Mouse (Mus musculus) ovary, postnatal 14 days (tissue): Measurements from ENCODE around the gene Gpr15.

Source experiments
- DNase-seq: peaks from one replicate; pipeline ENCODE4 v3.0.0; 2022; ENCODE audit warnings: low spot score

The Gpr15 gene

DNA sequence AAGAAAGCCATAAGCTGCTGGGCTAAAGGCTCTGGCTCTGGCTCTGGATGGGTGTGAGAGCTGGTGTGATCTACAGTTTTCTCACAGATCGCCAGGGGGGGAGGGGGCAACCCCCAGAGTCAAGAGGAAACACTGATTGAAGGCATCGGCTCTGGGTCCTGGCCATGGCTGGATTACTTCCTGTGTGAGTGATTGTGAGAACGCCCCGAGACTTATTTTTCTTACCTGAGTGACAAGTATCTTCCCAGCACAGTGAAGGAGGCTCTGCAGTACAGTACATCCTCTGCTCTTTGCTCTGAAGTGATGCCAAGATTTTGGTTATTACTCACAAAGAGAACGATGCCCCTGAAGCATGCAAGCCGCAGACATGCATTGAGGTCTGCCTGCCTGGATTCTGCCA is 17.1 kb downstream of the Gpr15 start:
- no peak for DNase-seq

DNA sequence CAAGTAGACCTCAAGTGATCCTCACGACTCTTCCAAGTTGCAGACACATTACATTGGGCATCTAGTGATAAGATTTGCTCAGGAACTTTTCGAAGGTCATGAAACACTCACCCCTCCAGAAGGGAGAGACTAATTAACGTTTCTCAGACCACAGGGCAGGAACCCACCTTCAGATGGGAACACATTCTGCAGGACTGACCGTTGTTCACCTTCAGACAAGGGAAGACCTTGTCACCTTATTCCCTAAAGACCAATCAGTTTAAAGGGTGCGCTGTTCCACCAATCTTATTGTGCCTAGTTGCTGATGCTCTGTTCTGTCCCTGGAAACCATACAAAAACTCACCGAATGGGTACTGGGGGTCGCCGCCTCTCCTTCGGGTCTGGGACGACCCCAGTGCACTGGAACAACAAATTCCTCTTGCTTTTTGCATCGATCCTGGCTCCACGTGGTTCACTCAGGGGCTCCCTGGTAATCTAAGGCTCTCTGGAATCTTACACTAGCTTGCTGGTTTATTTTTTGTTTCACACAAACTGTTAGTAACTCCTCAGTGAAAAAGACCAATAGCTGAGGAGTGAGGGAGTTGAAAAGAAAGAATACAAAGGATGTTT is 17.9 kb downstream of the Gpr15 start:
- DNase-seq, result no peak

DNA sequence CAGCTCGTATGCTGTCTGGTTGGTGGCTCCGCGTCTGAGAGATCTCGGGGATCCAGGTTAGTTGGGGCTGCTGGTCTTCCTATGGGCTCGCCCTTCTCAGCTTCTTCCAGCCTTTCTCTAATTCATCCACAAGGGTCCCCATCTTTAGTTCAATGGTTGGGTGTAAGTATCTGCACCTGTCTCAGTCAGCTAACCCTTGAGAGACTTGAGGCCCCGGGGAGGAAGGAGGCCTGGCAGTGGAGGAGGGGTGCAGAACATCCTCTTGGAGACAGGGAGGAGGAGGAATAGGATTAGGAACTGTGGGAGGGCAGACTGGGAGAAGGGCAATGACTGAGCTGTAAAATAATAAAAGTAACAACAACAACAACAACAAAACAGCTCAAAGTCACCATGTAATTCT is 18.7 kb downstream of the Gpr15 start:
- no peak for DNase-seq

DNA sequence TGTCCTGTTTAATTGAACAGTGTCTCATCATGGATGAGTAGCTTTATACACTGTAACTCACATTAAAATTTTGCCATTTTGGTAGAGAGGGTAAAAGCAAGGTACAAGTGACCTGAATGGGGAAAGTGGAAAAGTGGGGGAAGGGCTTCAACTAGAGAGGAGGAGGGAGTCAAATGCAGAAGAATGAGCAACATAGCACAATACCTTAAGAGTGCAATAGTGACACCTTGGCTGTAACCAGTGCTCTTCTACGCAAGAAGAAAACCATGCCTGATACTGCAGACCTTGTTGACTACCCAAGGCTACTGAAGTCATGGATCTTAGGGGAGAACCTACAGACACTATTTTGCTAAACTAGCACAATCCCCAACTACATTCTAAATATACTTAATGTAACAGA is 21.6 kb downstream of the Gpr15 start:
- no peak for DNase-seq

DNA sequence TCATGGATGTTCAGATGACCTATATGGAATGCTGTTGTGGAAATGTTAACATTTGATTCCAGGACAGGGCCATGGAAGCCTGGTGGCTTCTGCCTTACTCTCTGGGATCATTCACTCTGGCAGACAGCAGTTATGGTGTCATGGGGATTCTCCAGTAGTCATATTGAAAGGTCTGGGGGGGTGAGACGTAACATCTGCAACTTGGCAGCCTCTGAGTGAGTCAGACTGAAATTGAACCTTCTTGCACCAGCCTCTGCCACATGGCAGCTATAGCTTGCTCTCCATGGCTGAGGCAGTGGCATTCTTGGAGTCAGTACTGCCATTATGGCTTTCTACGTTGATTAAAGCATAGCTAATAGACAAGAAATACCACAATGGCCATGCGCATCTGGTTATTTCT is 22.1 kb downstream of the Gpr15 start:
- DNase-seq, result no peak

DNA sequence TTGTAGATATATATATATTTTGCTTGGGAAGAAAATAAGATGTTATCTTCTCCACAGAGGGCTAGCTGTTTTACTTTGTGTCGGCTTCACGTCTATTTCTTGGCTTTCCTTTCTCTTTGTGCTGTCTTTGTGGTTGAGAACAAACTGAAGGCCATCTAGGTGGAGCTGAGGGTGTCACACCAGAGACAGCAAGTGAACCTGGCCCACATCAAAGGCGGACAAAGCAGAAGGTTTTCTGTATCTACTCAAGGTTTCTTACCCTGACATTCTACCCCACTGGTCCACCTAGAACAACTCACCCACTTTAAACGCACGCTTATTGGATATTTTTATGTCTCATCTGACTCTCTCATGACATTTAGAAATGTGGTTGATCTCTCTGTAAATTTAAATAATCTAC is 24.8 kb downstream of the Gpr15 start:
- no peak for DNase-seq

DNA sequence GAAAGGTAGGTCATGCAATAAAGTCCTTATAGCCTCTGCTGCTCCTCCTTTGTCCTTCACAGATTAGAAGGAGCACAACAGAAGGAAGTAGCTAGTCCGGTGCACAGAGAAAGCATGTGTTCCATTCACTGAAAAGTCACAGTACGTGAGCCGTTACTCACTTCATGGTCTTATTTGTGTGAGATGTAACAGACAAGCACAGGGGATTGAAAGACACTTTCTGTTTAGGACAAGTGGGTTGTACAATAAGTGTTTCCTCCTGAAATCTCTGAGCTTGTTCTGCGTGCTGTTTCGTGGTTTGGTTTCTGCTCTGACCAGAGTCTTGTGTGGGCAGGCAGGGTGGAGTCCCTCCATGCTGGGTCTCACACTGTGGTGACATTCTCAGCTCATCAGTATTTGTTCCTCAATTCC is 28.5 kb downstream of the Gpr15 start:
- no peak for DNase-seq

DNA sequence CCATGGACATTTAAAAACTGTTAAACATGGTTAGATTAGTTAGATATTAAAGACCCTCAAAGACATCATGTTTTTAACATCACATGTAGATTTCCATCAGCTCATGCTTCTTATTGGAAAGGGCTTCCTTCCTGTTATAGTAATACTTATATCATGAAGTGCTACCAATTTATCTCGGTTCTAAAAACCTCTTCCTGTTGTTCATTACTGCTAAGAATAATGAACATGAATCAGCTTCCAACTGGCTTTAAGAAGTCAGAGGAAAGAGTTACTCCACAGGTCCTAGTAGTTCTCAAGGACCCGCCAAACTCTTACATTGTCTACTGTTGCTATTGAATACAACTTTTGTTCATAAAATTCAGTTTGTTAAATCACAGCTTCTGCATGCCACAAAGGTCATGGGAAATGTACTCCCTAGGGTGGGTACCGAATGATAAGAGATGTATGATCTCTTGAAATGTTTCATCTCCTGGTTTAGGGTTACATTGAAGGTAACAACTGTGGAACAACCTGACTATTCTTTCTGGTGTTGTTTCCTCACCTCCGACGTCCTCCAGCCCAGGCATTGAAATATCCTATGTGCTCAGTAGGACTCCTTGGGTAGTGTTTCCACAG is 29.2 kb downstream of the Gpr15 start:
- DNase-seq, result no peak

DNA sequence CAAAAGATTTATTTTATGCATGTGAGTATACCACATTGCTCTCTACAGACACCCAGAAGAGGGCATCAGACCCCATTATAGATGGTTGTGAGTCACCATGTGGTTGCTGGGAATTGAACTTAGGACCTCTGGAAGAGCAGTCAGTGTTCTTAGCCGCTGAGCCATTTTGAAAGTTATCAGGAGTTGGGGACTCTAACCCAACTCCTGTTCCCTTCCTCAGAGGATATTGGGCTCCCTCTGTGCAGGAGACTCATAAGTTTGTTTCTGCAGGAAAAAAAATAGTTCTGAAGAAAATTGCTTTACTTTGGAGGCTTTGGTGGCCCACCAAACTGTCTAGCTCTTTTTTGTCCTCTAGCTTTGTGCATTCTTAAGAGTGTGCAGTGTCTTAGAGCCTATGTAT is 30.3 kb downstream of the Gpr15 start:
- no peak for DNase-seq

DNA sequence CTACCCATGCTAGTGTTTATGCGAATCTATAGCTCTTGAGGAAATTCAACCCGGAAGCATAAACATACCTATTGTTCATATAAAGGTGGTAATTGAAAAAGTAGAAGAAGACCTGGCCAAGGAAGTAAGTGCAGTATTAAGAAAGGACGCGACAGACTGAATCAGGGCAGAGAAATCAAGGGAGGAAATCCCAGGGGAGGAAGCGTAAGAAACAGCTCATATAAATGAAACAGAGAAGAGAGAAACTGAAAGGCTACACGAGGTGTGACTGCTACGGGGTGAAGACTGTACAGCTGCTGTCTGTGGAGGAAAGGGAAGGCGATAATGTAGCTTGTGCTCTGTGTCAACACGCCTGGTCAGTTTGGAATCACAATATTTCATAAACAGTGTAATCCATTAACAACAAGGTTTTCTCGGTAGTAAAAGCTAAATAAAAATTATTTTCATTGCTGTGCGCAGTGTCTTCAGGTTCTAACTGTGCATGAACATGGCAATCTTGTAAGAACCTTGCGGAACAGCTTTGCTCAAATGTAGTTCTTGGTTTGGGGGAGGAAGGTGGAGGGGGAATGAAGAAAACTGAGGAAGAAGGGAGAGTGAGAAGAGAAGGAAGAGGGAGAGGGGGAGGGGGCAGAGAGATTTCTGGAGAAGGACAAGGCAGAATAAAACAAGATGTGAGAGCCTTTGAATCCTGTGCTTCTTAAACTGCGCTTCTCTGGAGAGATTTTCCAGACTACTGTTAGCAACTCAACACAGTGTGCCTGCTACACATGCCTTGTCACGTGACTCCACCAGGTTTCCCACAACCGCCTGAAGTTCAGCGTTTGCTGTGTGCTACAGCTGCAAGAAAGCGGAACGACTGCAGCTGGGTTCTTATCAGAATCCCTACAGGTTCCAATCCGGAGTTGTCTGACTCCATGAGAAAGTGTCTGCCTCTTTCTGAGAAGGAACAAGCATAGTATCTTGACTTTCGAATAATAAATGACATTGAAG is 33.0 kb downstream of the Gpr15 start:
- DNase-seq, result no peak

DNA sequence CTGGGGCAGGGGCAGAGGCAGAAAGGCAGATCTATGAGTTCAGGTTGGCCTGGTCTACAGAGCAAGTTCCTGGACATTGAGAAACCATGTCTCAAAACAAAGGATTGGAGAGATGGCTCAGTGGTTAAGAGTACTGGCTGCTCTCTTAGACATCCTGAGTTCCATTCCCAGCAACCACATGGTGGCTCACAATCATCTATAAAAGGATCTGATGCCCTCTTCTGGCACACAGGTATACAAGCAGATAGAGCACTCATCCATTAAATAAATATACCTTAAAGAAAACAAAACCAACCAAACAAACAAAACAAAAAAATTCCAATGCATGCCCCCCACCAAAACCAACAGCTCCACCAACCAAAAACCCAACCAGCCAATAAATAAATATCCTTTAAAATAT is 34.3 kb downstream of the Gpr15 start:
- DNase-seq, result no peak

DNA sequence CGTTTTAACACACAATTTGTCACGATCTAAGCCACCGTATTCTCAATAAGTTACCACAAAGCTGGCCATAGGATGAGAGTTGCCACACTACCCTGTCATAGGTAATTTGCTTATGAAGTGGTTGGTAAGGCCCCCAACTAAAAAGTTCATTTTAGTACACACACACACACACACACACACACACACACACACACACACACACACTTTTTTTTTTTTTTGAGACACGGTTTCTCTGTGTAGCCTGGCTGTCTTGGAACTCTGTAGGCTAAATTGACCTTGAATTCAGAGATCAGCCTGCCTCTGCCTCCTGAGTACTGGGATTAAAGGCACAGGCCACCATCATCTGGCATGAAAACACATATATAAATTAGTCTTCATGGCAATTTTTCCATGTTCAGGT is 35.0 kb downstream of the Gpr15 start:
- no peak for DNase-seq

DNA sequence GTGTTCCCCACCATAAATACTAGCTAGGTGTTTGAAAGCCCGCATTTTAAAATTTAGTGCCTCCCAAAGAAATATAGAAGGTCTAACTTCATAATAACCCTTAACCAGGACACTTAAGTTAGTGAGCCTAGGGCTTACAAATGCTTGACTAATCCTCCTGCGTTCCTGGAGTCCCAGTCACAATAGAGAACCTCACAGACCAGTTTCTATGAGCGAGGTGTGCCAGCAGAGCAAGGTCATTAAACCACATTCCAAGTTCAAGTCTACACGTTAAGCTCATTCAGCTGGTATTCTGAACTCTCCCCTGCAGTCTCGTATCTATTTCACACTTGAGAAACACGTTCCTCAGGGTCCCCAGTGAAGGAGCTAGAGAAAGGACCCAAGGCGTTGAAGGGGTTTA is 36.0 kb downstream of the Gpr15 start:
- DNase-seq, result no peak

DNA sequence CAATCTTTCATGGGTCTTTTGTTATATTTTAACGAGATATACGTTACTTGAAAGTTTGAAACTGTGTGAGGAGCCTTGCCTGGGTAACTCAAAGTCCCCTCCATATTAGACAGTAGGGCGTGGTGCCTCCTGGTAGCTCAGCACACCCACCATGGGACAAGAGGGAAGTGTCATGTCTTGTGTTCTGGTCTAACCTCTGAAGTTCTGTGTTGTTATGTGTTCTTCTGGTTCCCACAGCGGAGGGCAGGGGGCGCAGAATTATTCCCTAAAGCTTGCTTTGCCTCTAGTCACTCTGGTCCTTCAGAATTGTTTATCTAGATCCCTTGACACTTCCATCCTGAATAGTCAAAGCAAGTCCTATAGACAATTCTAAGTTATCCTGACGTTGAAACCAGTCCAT is 36.8 kb downstream of the Gpr15 start:
- no peak for DNase-seq

DNA sequence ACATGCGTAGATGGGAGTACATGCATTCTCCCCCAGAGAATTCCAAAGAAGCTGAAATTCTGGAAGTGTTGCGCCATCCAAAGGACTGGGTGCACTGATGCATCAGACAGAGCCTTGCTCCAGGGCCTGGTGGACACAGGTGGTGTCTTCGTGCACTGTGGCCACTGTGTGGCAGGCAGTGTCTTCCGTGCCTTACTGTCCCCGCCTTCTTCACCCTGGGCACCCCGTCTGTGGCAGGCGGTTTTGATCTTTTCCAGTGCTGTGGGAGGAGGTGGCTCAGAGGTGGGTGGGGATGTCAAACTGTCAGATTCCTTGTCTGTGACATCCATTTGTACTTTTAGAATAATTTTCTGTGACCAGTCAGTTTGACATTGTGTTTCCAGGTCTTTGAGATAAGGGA is 40.2 kb downstream of the Gpr15 start:
- no peak for DNase-seq

DNA sequence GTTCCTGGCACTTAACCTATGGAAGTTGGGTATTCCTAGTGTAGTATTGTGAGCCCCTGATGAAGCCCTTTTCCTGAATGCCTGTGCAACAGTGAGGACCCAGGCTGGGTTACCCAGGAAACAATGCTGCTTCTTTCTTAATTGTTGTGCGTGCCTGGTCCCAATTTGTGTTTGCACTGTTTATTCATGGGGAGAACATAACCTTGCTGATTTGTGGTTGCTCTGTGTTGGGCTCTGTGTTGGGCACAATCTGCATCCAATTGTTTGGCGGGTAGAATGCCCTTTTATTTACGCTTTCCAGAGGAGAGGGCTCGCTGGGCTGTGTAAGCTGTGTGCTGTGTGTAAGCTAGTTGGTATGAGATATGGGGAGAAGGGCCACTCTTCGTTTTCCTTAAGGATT is 41.4 kb downstream of the Gpr15 start:
- DNase-seq, result no peak

DNA sequence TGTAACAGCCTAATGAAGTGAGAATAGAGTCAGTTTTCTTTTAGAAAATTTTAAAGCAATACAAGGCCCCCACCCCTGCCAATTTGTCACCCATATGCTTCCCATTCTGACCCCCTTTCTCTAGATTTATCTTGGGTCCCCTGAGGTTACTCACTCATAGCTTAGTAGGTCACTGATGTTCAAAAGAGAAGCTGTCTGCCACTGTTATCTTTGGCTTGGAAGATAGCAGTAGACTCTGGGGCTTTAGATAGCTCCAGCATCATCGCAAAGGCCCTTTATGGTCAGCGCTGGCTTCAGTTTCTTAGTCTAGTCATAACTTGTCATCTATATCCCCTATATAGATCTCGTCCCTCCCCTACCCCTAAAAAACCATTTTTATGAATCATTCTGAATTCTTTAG is 42.2 kb downstream of the Gpr15 start:
- no peak for DNase-seq

DNA sequence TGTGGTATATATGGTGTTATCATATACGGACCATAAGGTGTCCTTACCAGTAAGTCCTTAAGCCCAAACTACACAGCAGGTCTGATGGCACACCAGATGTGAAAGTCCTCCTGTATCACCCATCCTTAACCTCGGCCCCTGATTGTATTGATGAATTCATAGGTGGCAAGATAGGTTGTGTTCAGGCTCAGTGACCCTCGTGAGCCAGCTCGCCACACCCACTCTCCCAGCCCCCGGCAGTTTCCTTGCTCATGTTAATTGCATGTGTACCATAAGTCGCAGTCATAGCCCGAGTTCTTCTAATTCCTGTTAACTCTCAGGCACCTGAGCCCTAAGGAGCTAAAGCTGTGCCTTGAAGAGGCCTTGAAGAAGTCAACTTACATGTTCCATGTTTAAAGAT is 42.7 kb downstream of the Gpr15 start:
- no peak for DNase-seq

DNA sequence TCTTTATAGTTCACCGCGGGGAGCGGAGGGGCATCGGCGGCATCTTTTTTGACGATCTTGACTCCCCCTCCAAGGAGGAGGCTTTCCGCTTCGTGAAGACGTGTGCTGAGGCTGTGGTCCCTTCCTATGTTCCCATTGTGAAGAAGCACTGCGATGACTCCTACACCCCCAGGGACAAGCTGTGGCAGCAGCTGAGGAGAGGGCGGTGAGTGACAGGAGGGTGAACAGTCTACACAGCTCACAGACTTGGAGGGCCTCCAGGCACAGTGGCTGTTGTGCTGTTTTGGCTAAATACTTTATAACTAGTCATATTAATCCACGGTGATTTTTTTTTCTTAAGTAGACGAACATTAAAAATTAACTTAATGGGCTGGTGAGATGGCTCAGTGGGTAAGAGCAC is 43.6 kb downstream of the Gpr15 start:
- no peak for DNase-seq

DNA sequence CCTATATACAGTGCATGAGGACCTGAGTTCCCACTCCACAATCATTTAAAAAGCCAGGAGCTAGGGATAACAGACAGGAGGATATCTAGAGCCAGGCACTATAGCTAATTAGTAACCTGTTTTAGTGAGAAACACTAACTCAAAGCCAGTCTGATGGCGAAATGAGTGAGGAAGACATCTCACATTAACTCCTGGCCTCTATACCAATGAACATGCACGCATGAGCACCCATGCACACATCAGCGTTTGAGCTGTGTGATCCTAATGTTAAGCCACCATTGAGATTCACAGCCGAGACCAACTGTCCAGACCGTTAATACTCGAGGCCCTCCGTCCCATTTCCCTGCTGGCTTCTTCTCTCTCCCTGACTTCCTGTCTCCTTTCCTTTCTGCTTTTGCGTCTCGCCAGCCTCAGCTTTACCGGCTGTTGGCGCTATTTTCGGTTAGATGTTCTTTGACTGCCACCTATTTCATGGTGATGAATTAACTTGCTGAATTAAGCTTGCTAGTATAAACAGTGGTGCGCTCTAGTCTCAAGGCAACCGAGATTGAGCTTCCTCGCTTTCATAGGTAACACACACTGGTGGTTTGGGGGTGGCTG is 45.0 kb downstream of the Gpr15 start:
- no peak for DNase-seq

DNA sequence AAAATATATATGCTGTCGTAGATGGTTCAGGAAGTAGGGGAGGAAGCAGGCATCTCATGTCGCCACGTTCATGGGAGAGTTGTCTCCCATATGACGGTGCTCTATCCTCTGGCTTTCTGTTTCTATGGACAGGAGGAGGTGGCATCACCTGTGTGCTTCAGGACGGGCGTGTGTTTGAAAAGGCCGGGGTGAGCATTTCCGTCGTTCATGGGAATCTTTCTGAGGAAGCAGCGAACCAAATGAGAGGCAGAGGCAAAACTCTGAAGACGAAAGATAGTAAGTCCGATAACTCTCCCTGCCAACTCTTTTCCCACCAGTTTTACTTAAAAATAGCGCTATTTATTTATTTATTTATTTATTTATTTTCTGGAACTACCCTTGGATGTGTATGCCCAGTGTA is 46.5 kb downstream of the Gpr15 start:
- DNase-seq, result no peak

DNA sequence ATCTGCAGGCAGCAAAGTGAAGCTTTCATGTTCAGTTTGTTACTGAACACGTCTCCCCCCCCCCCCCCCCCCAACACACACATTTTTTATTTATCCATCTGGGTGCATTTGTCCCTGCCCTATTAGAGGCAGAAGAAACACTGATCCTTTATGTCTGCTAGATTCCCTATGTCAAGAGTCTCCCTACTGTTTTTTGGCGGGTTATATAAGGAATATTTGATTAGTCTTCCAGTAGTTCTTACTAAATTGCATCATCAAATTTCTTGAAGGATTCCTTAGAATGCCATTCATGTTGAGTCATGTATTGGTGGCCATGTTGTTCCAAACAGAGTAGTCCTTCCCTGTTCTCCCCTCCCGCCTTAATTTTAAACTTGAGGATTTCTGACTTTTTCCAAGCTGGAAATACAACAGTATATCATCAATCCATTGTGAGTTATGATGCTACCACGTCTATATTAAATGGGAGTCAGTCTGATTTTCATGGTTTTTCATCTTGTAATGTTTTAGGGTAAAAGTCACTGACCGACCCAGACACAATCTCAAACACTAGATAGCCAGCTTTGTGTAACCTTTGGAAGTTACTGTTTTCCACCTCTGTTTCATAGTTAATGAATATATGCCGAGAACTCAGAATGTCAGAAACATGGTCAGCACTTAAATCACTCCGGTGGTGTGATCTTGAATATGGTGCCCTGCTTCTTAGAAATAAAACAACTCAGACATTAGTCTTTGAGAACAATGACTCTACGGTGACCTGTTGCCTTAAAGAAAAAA is 47.5 kb downstream of the Gpr15 start:
- DNase-seq, result no peak
